Comparison of ENCODE assay signal across 33 mouse cellular contexts in genomic region chr7:38158764-38159458, GRCm38 (mm10).
"Had no signal": no experiment of that assay in that cellular context is flagged by ENCODE, and none has a peak within 500 bp of the region (broad histone marks: within the 10 kb centered on the region; RNA-seq: fewer than 3 reads in every experiment).

No protein-coding gene starts in this region.

- H3K4me3 ChIP-seq: limb, embryonic 10.5 days; limb, embryonic 12.5 days; limb, embryonic 13.5 days; limb, embryonic 15.5 days; liver, embryonic 12.5 days; liver, embryonic 13.5 days; liver, embryonic 15.5 days; lung, embryonic 15.5 days; megakaryocyte, embryonic 14.5 days; midbrain, embryonic 10.5 days; midbrain, embryonic 12.5 days; midbrain, embryonic 13.5 days; midbrain, embryonic 15.5 days; myocyte; neural tube, embryonic 12.5 days; neural tube, embryonic 13.5 days had no signal

- H3K4me2 ChIP-seq: limb, embryonic 12.5 days; limb, embryonic 13.5 days; limb, embryonic 15.5 days; liver, embryonic 11.5 days; liver, embryonic 12.5 days; liver, embryonic 13.5 days; liver, embryonic 15.5 days; lung, embryonic 14.5 days; lung, embryonic 15.5 days; midbrain, embryonic 11.5 days; midbrain, embryonic 12.5 days; midbrain, embryonic 13.5 days; midbrain, embryonic 15.5 days; neural tube, embryonic 12.5 days; neural tube, embryonic 13.5 days had no signal

- H3K36me3 ChIP-seq: limb, embryonic 10.5 days; limb, embryonic 12.5 days; limb, embryonic 13.5 days; limb, embryonic 15.5 days; liver, embryonic 12.5 days; liver, embryonic 13.5 days; liver, embryonic 15.5 days; lung, embryonic 15.5 days; midbrain, embryonic 10.5 days; midbrain, embryonic 12.5 days; midbrain, embryonic 13.5 days; midbrain, embryonic 15.5 days; neural tube, embryonic 12.5 days; neural tube, embryonic 13.5 days had no signal

- H3K9ac ChIP-seq: limb, embryonic 12.5 days; limb, embryonic 13.5 days; limb, embryonic 15.5 days; liver, embryonic 12.5 days; liver, embryonic 13.5 days; liver, embryonic 14.5 days; liver, embryonic 15.5 days; liver, postnatal 0 days; lung, embryonic 14.5 days; lung, embryonic 15.5 days; midbrain, embryonic 12.5 days; midbrain, embryonic 13.5 days; midbrain, embryonic 15.5 days; neural tube, embryonic 12.5 days; neural tube, embryonic 13.5 days had no signal

- ATAC-seq: liver, embryonic 12.5 days; liver, postnatal 0 days; lung, postnatal 0 days; midbrain, embryonic 13.5 days; midbrain, embryonic 15.5 days; midbrain, embryonic 16.5 days had no signal

- H3K9me3 ChIP-seq: limb, embryonic 10.5 days; limb, embryonic 13.5 days; limb, embryonic 15.5 days; liver, embryonic 12.5 days; liver, embryonic 13.5 days; liver, embryonic 15.5 days; lung, embryonic 15.5 days; megakaryocyte, embryonic 14.5 days; midbrain, embryonic 10.5 days; midbrain, embryonic 12.5 days; midbrain, embryonic 13.5 days; midbrain, embryonic 15.5 days; neural tube, embryonic 12.5 days; neural tube, embryonic 13.5 days had no signal

- H3K27ac ChIP-seq: limb, embryonic 10.5 days; limb, embryonic 12.5 days; limb, embryonic 13.5 days; limb, embryonic 15.5 days; liver, embryonic 12.5 days; liver, embryonic 13.5 days; liver, embryonic 14.5 days; liver, embryonic 15.5 days; lung, embryonic 15.5 days; macrophage; midbrain, embryonic 10.5 days; midbrain, embryonic 12.5 days; midbrain, embryonic 13.5 days; midbrain, embryonic 15.5 days; neural tube, embryonic 12.5 days; neural tube, embryonic 13.5 days had no signal

- DNase-seq: left cerebral cortex, postnatal 4 days; liver; liver, embryonic 13.5 days; liver, postnatal 0 days; lung, adult 18-20 months; lung, adult 2 months; lung, embryonic 14.5 days; lung, postnatal 10 days; lung, postnatal 14 days; lung, postnatal 36 days; lung, postnatal 4 days; midbrain, embryonic 14.5 days had no signal

- H3K4me1 ChIP-seq: limb, embryonic 12.5 days; limb, embryonic 15.5 days; liver, embryonic 12.5 days; liver, embryonic 13.5 days; liver, embryonic 15.5 days; lung, embryonic 15.5 days; midbrain, embryonic 10.5 days; midbrain, embryonic 12.5 days; midbrain, embryonic 13.5 days; midbrain, embryonic 15.5 days; neural tube, embryonic 12.5 days; neural tube, embryonic 13.5 days had no signal

- H3K27me3 ChIP-seq: limb, embryonic 12.5 days; limb, embryonic 13.5 days; limb, embryonic 15.5 days; liver, embryonic 12.5 days; liver, embryonic 13.5 days; liver, embryonic 15.5 days; lung, embryonic 15.5 days; midbrain, embryonic 12.5 days; midbrain, embryonic 13.5 days; midbrain, embryonic 15.5 days; neural tube, embryonic 12.5 days; neural tube, embryonic 13.5 days had no signal
